Mouse (Mus musculus) myocyte (in vitro differentiated cells): ENCODE data around the gene Tmem165. TPM values are rescaled to one million over a fixed set of nuclear protein-coding genes. Genes with fewer than 3 reads are reported as not detected.

Experiments
- H3K27me3 ChIP-seq: one replicate; pipeline ENCODE4 v1.6.1; 2011; ENCODE audit not compliant: control insufficient read depth, insufficient read depth, insufficient read length
- H3K36me3 ChIP-seq: one replicate; pipeline ENCODE4 v1.6.1; 2011; ENCODE audit not compliant: control insufficient read depth, insufficient read depth
- H3K4me2 ChIP-seq: one replicate; pipeline ENCODE4 v1.6.1; 2011; ENCODE audit warnings: low read depth, control low read depth
- H3K4me3 ChIP-seq: one replicate; pipeline ENCODE4 v1.5.1; 2011; ENCODE audit warnings: mild to moderate bottlenecking, control low read depth, moderate library complexity
- H3K79me2 ChIP-seq: one replicate; pipeline ENCODE4 v1.6.1; 2011; ENCODE audit not compliant: control insufficient read depth, insufficient read depth
- H3ac ChIP-seq: one replicate; pipeline ENCODE4 v1.6.1; 2011; ENCODE audit not compliant: control insufficient read depth, insufficient read length
- CEBPB ChIP-seq: IDR thresholded peaks from 2 replicates; pipeline ENCODE4 v1.6.1; 2011; ENCODE audit warnings: mild to moderate bottlenecking, moderate library complexity; ENCODE audit not compliant: poor library complexity, insufficient read depth, severe bottlenecking
- E2F4 ChIP-seq: IDR thresholded peaks from one replicate; pipeline ENCODE4 v1.6.1; 2011; ENCODE audit warnings: mild to moderate bottlenecking, control low read depth, moderate library complexity; ENCODE audit not compliant: insufficient read depth
- MAX ChIP-seq: IDR thresholded peaks from one replicate; pipeline ENCODE4 v1.6.1; 2011; ENCODE audit warnings: low read depth, mild to moderate bottlenecking, control low read depth
- MYOD1 ChIP-seq, 3 experiments: IDR thresholded peaks; one replicate each; pipeline ENCODE4 v1.6.1; 2011; ENCODE audit warnings: control low read depth in 2 of 3, low read depth in 2 of 3, mild to moderate bottlenecking in 2 of 3, moderate library complexity in 1 of 3; ENCODE audit not compliant: insufficient read length in 2 of 3, control insufficient read depth in 1 of 3
- MYOG ChIP-seq, 3 experiments: IDR thresholded peaks; one replicate each; pipeline ENCODE4 v1.6.1; 2011; ENCODE audit warnings: control low read depth in 2 of 3, low read depth in 2 of 3, mild to moderate bottlenecking in 2 of 3; ENCODE audit not compliant: insufficient read length in 2 of 3, control insufficient read depth in 1 of 3, insufficient read depth in 1 of 3
- POLR2A ChIP-seq: IDR thresholded peaks from one replicate; pipeline ENCODE4 v1.6.1; 2011; ENCODE audit warnings: low read depth, mild to moderate bottlenecking, control low read depth, moderate library complexity; ENCODE audit not compliant: insufficient read length
- POLR2AphosphoS2 ChIP-seq: IDR thresholded peaks from one replicate; pipeline ENCODE4 v1.6.1; 2011; ENCODE audit warnings: low read depth, control low read depth; ENCODE audit not compliant: insufficient read length
- REST ChIP-seq: IDR thresholded peaks from one replicate; pipeline ENCODE4 v1.6.1; 2011; ENCODE audit warnings: mild to moderate bottlenecking, control low read depth, moderate library complexity; ENCODE audit not compliant: insufficient read depth, insufficient read length
- SRF ChIP-seq: IDR thresholded peaks from one replicate; pipeline ENCODE4 v1.6.1; 2011; ENCODE audit warnings: low read depth; ENCODE audit not compliant: control insufficient read depth, insufficient read length
- TCF12 ChIP-seq: IDR thresholded peaks from one replicate; pipeline ENCODE4 v1.6.1; 2011; ENCODE audit warnings: mild to moderate bottlenecking, control low read depth; ENCODE audit not compliant: poor library complexity, insufficient read depth, severe bottlenecking
- TCF3 ChIP-seq: IDR thresholded peaks from one replicate; pipeline ENCODE4 v1.6.1; 2011; ENCODE audit warnings: low read depth, control low read depth; ENCODE audit not compliant: insufficient read length
- USF1 ChIP-seq: IDR thresholded peaks from one replicate; pipeline ENCODE4 v1.6.1; 2011; ENCODE audit warnings: low read depth, mild to moderate bottlenecking, control low read depth, moderate library complexity
- polyA plus RNA-seq: library from polyadenylated mRNA; unstranded; fragments of >200 nt; fragmentation: generic; extraction: Trizol; gene quantifications from one replicate; pipeline ENCODE4 v1.2.1, GENCODE M21; 2012; ENCODE audit warnings: missing spikeins

Tmem165 gene
- polyA plus RNA-seq, 1 experiment: 28.1 TPM

- Histone ChIP-seq H3ac (peak overlapping the region; percentile 68), H3K4me2 (peak overlapping the region; percentile 99), H3K79me2 (peaks cover 39% of the 10 kb centered on the region), H3K27me3 (no peaks in the 10 kb centered on the region), H3K4me3 (peak overlapping the region; percentile 34), H3K36me3 (no peaks in the 10 kb centered on the region)
- TF ChIP-seq TCF12 (no peak), REST (no peak), USF1 (no peak), POLR2AphosphoS2 (no peak), TCF3 (no peak)
These were observed 484 bp upstream of the Tmem165 start for GRCm38 (mm10) chr5:76183043-76183749.

- Histone ChIP-seq H3K79me2 (peaks cover 52% of the 10 kb centered on the region), H3ac (peak overlapping the region; percentile 68), H3K4me2 (peak overlapping the region; percentile 69), H3K27me3 (no peaks in the 10 kb centered on the region), H3K36me3 (no peaks in the 10 kb centered on the region), H3K4me3 (peak overlapping the region; percentile 34)
- TF ChIP-seq MYOG (IDR thresholded peaks at IDR 0.05; ENCODE audit: control insufficient read depth in 1 of 3, insufficient read depth in 1 of 3, insufficient read length in 2 of 3, low read depth in 2 of 3) (no peak), MAX (no peak), TCF3 (no peak), TCF12 (no peak), SRF (no peak)
These were observed 803 bp downstream of the Tmem165 start for GRCm38 (mm10) chr5:76184286-76185080.

- no peak for TF ChIP-seq USF1
- TF ChIP-seq MYOD1 (IDR thresholded peaks at IDR 0.05; ENCODE audit: control insufficient read depth in 1 of 3, insufficient read length in 2 of 3, low read depth in 2 of 3): no peak
- TF ChIP-seq MAX: no peak
- TF ChIP-seq TCF12: no peak
- no peak for TF ChIP-seq POLR2AphosphoS2
- TF ChIP-seq TCF3: no peak
- Histone ChIP-seq H3K4me3 (no peak overlapping the region), H3ac (no peak overlapping the region), H3K4me2 (no peak overlapping the region), H3K79me2 (peaks cover 78% of the 10 kb centered on the region), H3K36me3 (no peaks in the 10 kb centered on the region), H3K27me3 (no peaks in the 10 kb centered on the region)
These were observed 4.2 kb downstream of the Tmem165 start for GRCm38 (mm10) chr5:76187885-76188284.

- no peaks in the 10 kb centered on the region for H3K27me3 ChIP-seq
- no peak overlapping the region for H3K4me2 ChIP-seq
- TF ChIP-seq TCF3 (no peak), POLR2A (no peak)
- no peaks in the 10 kb centered on the region for H3K36me3 ChIP-seq
- peaks cover 85% of the 10 kb centered on the region for H3K79me2 ChIP-seq
- no peak overlapping the region for H3K4me3 ChIP-seq
- no peak overlapping the region for H3ac ChIP-seq
These were observed 6.9 kb downstream of the Tmem165 start for GRCm38 (mm10) chr5:76190609-76191008.

GRCm38 (mm10) chr5:76193075-76193474, 9.4 kb downstream of the Tmem165 start:
- peaks cover 82% of the 10 kb centered on the region for H3K79me2 ChIP-seq
- H3K4me3 ChIP-seq: no peak overlapping the region
- H3K36me3 ChIP-seq: peaks cover 7% of the 10 kb centered on the region
- no peak overlapping the region for H3ac ChIP-seq
- no peak overlapping the region for H3K4me2 ChIP-seq
- TF ChIP-seq POLR2AphosphoS2: no peak
- TF ChIP-seq CEBPB: no peak
- TF ChIP-seq E2F4: no peak
- no peak for TF ChIP-seq TCF12
- TF ChIP-seq POLR2A: no peak
- no peak for TF ChIP-seq MAX
- no peak for TF ChIP-seq MYOG (IDR thresholded peaks at IDR 0.05; ENCODE audit: control insufficient read depth in 1 of 3, insufficient read depth in 1 of 3, insufficient read length in 2 of 3, low read depth in 2 of 3)
- TF ChIP-seq REST: no peak
- TF ChIP-seq TCF3: no peak
- no peak for TF ChIP-seq USF1
- no peaks in the 10 kb centered on the region for H3K27me3 ChIP-seq
